Mouse (Mus musculus): Measurements from ENCODE around the gene Tmem132d. TPM values are rescaled to one million over a fixed set of nuclear protein-coding genes. Genes with fewer than 3 reads are reported as not detected.
"Not testable (repeated sequence)": the region's sequence is repeated elsewhere in the genome, so short reads cannot be mapped to it uniquely, and the experiment has no call there.

The Tmem132d gene
- total RNA-seq, 2 experiments from 2014 or later, result 0.05 TPM; not detected in 1

- DNase-seq (ENCODE audit: low spot score), result no peak
These were observed 332.5 kb downstream of the Tmem132d start for GRCm38 (mm10) chr5:128100331-128100730.

- no peak for DNase-seq (ENCODE audit: low spot score)
These were observed 333.4 kb downstream of the Tmem132d start for GRCm38 (mm10) chr5:128099439-128099838.

- DNase-seq (ENCODE audit: low spot score), result no peak
These were observed 342.3 kb downstream of the Tmem132d start for GRCm38 (mm10) chr5:128090578-128090977.

- DNase-seq (ENCODE audit: low spot score), result no peak
These were observed 357.4 kb downstream of the Tmem132d start for GRCm38 (mm10) chr5:128075456-128075855.

GRCm38 (mm10) chr5:128072616-128073015 is 360.3 kb downstream of the Tmem132d start:
- no peak for DNase-seq (ENCODE audit: low spot score)

GRCm38 (mm10) chr5:128041781-128042180 is 391.1 kb downstream of the Tmem132d start:
- no peak for DNase-seq (ENCODE audit: low spot score)

- no peak for DNase-seq (ENCODE audit: low spot score)
These were observed 392.8 kb downstream of the Tmem132d start for GRCm38 (mm10) chr5:128040036-128040435.

- DNase-seq (ENCODE audit: low spot score), result no peak
These were observed 405.8 kb downstream of the Tmem132d start for GRCm38 (mm10) chr5:128027076-128027475.

GRCm38 (mm10) chr5:128004666-128005065 is 428.2 kb downstream of the Tmem132d start:
- no peak for DNase-seq (ENCODE audit: low spot score)

- DNase-seq (ENCODE audit: low spot score), result no peak
These were observed 436.2 kb downstream of the Tmem132d start for GRCm38 (mm10) chr5:127996526-127997245.

GRCm38 (mm10) chr5:127993460-127993859 is 439.4 kb downstream of the Tmem132d start:
- DNase-seq (ENCODE audit: low spot score), result no peak

- no peak for DNase-seq (ENCODE audit: low spot score)
These were observed 442.1 kb downstream of the Tmem132d start for GRCm38 (mm10) chr5:127990826-127991225.

GRCm38 (mm10) chr5:127980003-127980358 is 452.9 kb downstream of the Tmem132d start:
- not testable (repeated sequence) for DNase-seq (ENCODE audit: low spot score)

- DNase-seq (ENCODE audit: low spot score), result no peak
These were observed 453.4 kb downstream of the Tmem132d start for GRCm38 (mm10) chr5:127979329-127980002.

- no peak for DNase-seq (ENCODE audit: low spot score)
These were observed 456.2 kb downstream of the Tmem132d start for GRCm38 (mm10) chr5:127976661-127977060.

- DNase-seq (ENCODE audit: low spot score), result no peak
These were observed 467.2 kb downstream of the Tmem132d start for GRCm38 (mm10) chr5:127965700-127966099.

GRCm38 (mm10) chr5:127962656-127963055 is 470.2 kb downstream of the Tmem132d start:
- DNase-seq (ENCODE audit: low spot score), result no peak

GRCm38 (mm10) chr5:127956511-127957097 is 476.3 kb downstream of the Tmem132d start:
- DNase-seq (ENCODE audit: low spot score), result no peak

GRCm38 (mm10) chr5:127954231-127954790 is 478.6 kb downstream of the Tmem132d start:
- DNase-seq (ENCODE audit: low spot score), result no peak

- no peak for DNase-seq (ENCODE audit: low spot score)
These were observed 480.1 kb downstream of the Tmem132d start for GRCm38 (mm10) chr5:127952800-127953199.

GRCm38 (mm10) chr5:127950574-127950973 is 482.3 kb downstream of the Tmem132d start:
- no peak for DNase-seq (ENCODE audit: low spot score)

GRCm38 (mm10) chr5:127947275-127947674 is 485.6 kb downstream of the Tmem132d start:
- no peak for DNase-seq (ENCODE audit: low spot score)

Measured in gastrocnemius, adult 18-20 months (tissue).